Mouse (Mus musculus): ENCODE results near the gene Bbox1. TPM values are rescaled to one million over a fixed set of nuclear protein-coding genes. Genes with fewer than 3 reads are reported as not detected.
A peak's percentile ranks its signal among the peaks of the same experiment; 100 is the strongest.

The Bbox1 gene
- polyA plus RNA-seq, 1 experiment from 2014 or later: 1.2 TPM

- ATAC-seq: no peak
- no peaks in the 10 kb centered on the region for H3K27me3 ChIP-seq (replicated peaks)
- no peaks in the 10 kb centered on the region for H3K9me3 ChIP-seq (replicated peaks)
- H3K27ac ChIP-seq: no peak overlapping the region
- H3K9ac ChIP-seq: no peak overlapping the region
- H3K4me3 ChIP-seq: no peak overlapping the region
- no peak overlapping the region for H3K4me2 ChIP-seq
- H3K4me1 ChIP-seq: no peaks in the 10 kb centered on the region
- no peaks in the 10 kb centered on the region for H3K36me3 ChIP-seq
- WGBS (ENCODE audit: insufficient replicate concordance): 67% methylated on average over 4 of the region's 4 CpGs
These were observed 83.6 kb downstream of the Bbox1 start for GRCm38 (mm10) chr2:110230753-110231152.

- Histone ChIP-seq H3K4me2 (peak overlapping the region; percentile 27; the same call in 1 of the 2 replicates), H3K27me3 (replicated peaks) (no peaks in the 10 kb centered on the region), H3K4me1 (no peaks in the 10 kb centered on the region), H3K36me3 (no peaks in the 10 kb centered on the region), H3K9ac (no peak overlapping the region), H3K27ac (no peak overlapping the region), H3K9me3 (replicated peaks) (no peaks in the 10 kb centered on the region), H3K4me3 (no peak overlapping the region)
- peak; percentile 47; the same call in 1 of the 2 replicates for ATAC-seq
- WGBS (ENCODE audit: insufficient replicate concordance): 21% methylated on average over 15 of the region's 15 CpGs
These were observed 84.9 kb downstream of the Bbox1 start for GRCm38 (mm10) chr2:110229143-110230087.

- WGBS (ENCODE audit: insufficient replicate concordance): 56% methylated on average over 4 of the region's 4 CpGs
- H3K9ac ChIP-seq: no peak overlapping the region
- no peak overlapping the region for H3K27ac ChIP-seq
- H3K9me3 ChIP-seq (replicated peaks): no peaks in the 10 kb centered on the region
- no peak for ATAC-seq
- H3K4me2 ChIP-seq: no peak overlapping the region
- no peaks in the 10 kb centered on the region for H3K4me1 ChIP-seq
- no peaks in the 10 kb centered on the region for H3K27me3 ChIP-seq (replicated peaks)
- no peak overlapping the region for H3K4me3 ChIP-seq
- H3K36me3 ChIP-seq: no peaks in the 10 kb centered on the region
These were observed 87.9 kb downstream of the Bbox1 start for GRCm38 (mm10) chr2:110226421-110226820.

- H3K4me2 ChIP-seq: no peak overlapping the region
- no peak for ATAC-seq
- H3K9ac ChIP-seq: no peak overlapping the region
- H3K9me3 ChIP-seq (replicated peaks): no peaks in the 10 kb centered on the region
- H3K4me1 ChIP-seq: no peaks in the 10 kb centered on the region
- no peak overlapping the region for H3K27ac ChIP-seq
- no peaks in the 10 kb centered on the region for H3K27me3 ChIP-seq (replicated peaks)
- no peaks in the 10 kb centered on the region for H3K36me3 ChIP-seq
- H3K4me3 ChIP-seq: no peak overlapping the region
These were observed 88.4 kb downstream of the Bbox1 start for GRCm38 (mm10) chr2:110225969-110226368.

- Histone ChIP-seq H3K27me3 (replicated peaks) (no peaks in the 10 kb centered on the region), H3K4me3 (no peak overlapping the region), H3K27ac (no peak overlapping the region), H3K4me2 (no peak overlapping the region), H3K36me3 (no peaks in the 10 kb centered on the region), H3K9me3 (replicated peaks) (no peaks in the 10 kb centered on the region), H3K9ac (no peak overlapping the region), H3K4me1 (no peaks in the 10 kb centered on the region)
- WGBS (ENCODE audit: insufficient replicate concordance): 71% methylated on average over 2 of the region's 2 CpGs
- no peak for ATAC-seq
These were observed 91.6 kb downstream of the Bbox1 start for GRCm38 (mm10) chr2:110222793-110223192.

- Histone ChIP-seq H3K9me3 (replicated peaks) (no peaks in the 10 kb centered on the region), H3K9ac (no peak overlapping the region), H3K4me3 (no peak overlapping the region), H3K4me1 (no peaks in the 10 kb centered on the region), H3K36me3 (no peaks in the 10 kb centered on the region), H3K4me2 (no peak overlapping the region), H3K27ac (no peak overlapping the region), H3K27me3 (replicated peaks) (no peaks in the 10 kb centered on the region)
- ATAC-seq: no peak
- 40% methylated on average over 1 of the region's 1 CpGs for WGBS (ENCODE audit: insufficient replicate concordance)
These were observed 93.9 kb downstream of the Bbox1 start for GRCm38 (mm10) chr2:110220492-110220891.

GRCm38 (mm10) chr2:110215685-110216058 is 98.7 kb downstream of the Bbox1 start:
- Histone ChIP-seq H3K27me3 (replicated peaks) (no peaks in the 10 kb centered on the region), H3K9me3 (replicated peaks) (no peaks in the 10 kb centered on the region), H3K4me2 (no peak overlapping the region), H3K27ac (no peak overlapping the region), H3K4me1 (no peaks in the 10 kb centered on the region), H3K36me3 (no peaks in the 10 kb centered on the region), H3K9ac (no peak overlapping the region), H3K4me3 (no peak overlapping the region)
- 53% methylated on average over 3 of the region's 3 CpGs for WGBS (ENCODE audit: insufficient replicate concordance)
- no peak for ATAC-seq

- WGBS (ENCODE audit: insufficient replicate concordance): 55% methylated on average over 9 of the region's 9 CpGs
- Histone ChIP-seq H3K4me3 (no peak overlapping the region), H3K4me1 (no peaks in the 10 kb centered on the region), H3K27me3 (replicated peaks) (no peaks in the 10 kb centered on the region), H3K36me3 (no peaks in the 10 kb centered on the region), H3K9ac (no peak overlapping the region), H3K4me2 (no peak overlapping the region), H3K27ac (no peak overlapping the region), H3K9me3 (replicated peaks) (no peaks in the 10 kb centered on the region)
- no peak for ATAC-seq
These were observed 99.2 kb downstream of the Bbox1 start for GRCm38 (mm10) chr2:110214991-110215684.

GRCm38 (mm10) chr2:110214278-110214677 is 100.1 kb downstream of the Bbox1 start:
- 73% methylated on average over 4 of the region's 4 CpGs for WGBS (ENCODE audit: insufficient replicate concordance)
- H3K36me3 ChIP-seq: no peaks in the 10 kb centered on the region
- no peaks in the 10 kb centered on the region for H3K9me3 ChIP-seq (replicated peaks)
- no peak overlapping the region for H3K27ac ChIP-seq
- no peaks in the 10 kb centered on the region for H3K4me1 ChIP-seq
- no peaks in the 10 kb centered on the region for H3K27me3 ChIP-seq (replicated peaks)
- no peak overlapping the region for H3K4me3 ChIP-seq
- ATAC-seq: no peak
- H3K9ac ChIP-seq: no peak overlapping the region
- no peak overlapping the region for H3K4me2 ChIP-seq

Other genes with a start within 250 kb of the Bbox1 start
- gene Fibin, start 48.6 kb upstream of the Bbox1 start, polyA plus RNA-seq (2016; fragmentation: Nextera tagmentation; extraction: Ambion mirVana): 1.4 and 1.6 TPM in 2 replicates

Data from liver, embryonic 12.5 days (tissue).